Mouse (Mus musculus): ENCODE measurements around the gene 9230102O04Rik.

9230102O04Rik gene

GRCm38 (mm10) chr2:9888913-9889650, at the start of gene 9230102O04Rik:
Gene 9230102O04Rik (minus strand): TSS chr2:9889540.
- DNase-seq (ENCODE audit: low spot score): no peak

- no peak for DNase-seq (ENCODE audit: low spot score)
Observed at GRCm38 (mm10) chr2:9935965-9936364, 46.6 kb upstream of the 9230102O04Rik start.

GRCm38 (mm10) chr2:9926905-9927283, 37.6 kb upstream of the 9230102O04Rik start:
- DNase-seq (ENCODE audit: low spot score): no peak

GRCm38 (mm10) chr2:9926194-9926904, 37.0 kb upstream of the 9230102O04Rik start:
- no peak for DNase-seq (ENCODE audit: low spot score)

DNA sequence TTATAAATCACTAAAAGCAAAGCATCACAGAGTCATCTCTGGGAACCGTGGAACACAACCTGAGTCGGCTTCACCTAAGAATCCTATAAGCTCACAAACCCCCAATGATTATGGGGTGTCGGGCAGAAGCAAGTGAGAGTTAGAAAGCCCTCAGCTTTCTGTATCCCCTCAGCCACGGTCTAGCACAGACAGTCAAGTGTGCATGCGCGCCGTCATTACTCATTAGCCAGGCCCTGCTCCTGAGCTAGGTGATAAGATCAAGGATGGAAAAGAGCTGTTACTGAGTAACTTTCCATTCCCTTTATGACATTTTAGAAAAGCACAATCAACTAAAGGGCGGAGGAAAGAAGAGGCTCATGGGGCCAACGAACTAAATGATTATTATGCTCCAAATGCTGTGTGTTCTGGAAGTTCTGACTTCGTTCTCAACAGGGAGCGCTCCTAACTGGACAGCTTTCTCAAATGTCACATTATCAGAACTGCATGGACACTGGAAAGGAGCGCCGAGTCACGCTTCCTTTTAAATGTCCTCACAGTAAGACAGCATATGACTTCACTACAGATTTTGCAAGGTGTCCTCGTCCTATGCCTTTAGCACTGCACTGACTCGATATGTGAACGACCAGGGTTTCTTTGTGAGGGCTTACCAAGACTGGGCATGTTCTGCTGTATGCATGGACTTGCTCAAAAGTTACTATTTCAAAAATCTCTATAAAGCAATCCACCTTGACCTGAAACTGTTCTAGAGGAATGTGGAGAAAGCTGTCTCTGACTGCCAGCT, 29.5 kb upstream of the 9230102O04Rik start:
- DNase-seq (ENCODE audit: low spot score): no peak

GRCm38 (mm10) chr2:9917602-9918001, 28.3 kb upstream of the 9230102O04Rik start:
- DNase-seq (ENCODE audit: low spot score): no peak

DNA sequence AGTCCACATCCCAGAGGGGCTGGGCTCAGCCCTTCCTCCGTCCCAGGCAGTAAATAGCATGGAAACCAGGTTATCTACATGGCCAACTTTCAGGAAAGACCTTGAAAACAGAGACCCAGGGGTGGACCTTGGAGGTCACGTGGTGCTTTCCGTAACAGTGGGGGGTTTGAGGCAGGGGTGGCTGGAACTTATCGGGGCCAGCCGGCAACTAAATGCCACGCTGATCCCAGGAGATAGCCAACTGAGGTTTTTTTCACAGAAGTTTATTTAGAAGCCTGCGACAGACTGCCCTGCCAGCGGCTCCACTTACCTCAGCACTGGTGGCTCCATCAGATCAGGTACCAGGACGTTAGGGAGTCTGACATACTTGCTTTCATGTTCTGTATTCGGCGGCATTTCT, 16.7 kb upstream of the 9230102O04Rik start:
- no peak for DNase-seq (ENCODE audit: low spot score)

GRCm38 (mm10) chr2:9903854-9904560, 14.7 kb upstream of the 9230102O04Rik start:
- DNase-seq (ENCODE audit: low spot score): no peak

DNA sequence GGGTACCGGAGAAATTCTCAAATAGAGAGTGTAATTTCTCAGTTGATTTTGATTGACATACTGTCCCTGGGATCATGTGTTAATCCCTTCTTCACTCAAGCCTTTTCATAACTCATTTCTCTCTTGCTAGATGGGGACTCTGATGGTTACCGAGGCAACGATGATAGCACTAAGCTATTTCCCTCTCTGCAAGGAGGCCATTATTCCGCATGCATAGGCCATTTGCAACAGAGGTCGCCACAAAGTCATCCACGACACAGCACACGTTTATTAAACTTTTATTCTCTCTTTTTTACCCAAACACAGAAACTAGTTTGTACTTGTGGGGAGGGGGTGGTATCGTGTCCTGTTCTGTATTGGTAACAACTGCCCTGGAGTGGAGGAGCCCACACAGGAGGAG, 8.5 kb upstream of the 9230102O04Rik start:
- no peak for DNase-seq (ENCODE audit: low spot score)

- no peak for DNase-seq (ENCODE audit: low spot score)
Observed at GRCm38 (mm10) chr2:9896097-9896770, 6.9 kb upstream of the 9230102O04Rik start.

- no peak for DNase-seq (ENCODE audit: low spot score)
Observed at GRCm38 (mm10) chr2:9894836-9895593, 5.7 kb upstream of the 9230102O04Rik start.

GRCm38 (mm10) chr2:9893272-9893953, 4.1 kb upstream of the 9230102O04Rik start:
- no peak for DNase-seq (ENCODE audit: low spot score)

GRCm38 (mm10) chr2:9892541-9892940, 3.2 kb upstream of the 9230102O04Rik start:
- DNase-seq (ENCODE audit: low spot score): no peak

DNA sequence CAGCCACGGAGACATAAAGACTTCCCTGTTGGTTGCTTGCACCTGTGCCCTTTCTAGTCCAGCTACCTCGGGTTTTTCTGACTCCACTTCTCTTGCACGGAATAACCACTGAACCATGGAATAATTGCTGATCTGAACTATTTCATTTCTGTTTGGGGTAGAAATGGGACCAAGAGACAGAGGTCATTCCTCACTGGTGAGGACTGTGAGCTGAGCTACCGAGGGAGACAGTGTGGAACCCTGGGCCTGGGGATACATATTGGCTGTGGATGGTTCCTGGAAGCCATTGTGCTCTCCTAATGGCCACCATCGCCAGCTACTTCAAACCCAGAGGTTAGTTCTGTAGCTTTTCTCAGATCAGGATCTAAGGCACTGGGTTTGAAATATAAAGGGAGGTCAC, 1.6 kb upstream of the 9230102O04Rik start:
- no peak for DNase-seq (ENCODE audit: low spot score)

- no peak for DNase-seq (ENCODE audit: low spot score)
Observed at GRCm38 (mm10) chr2:9890251-9890650, 911 bp upstream of the 9230102O04Rik start.

GRCm38 (mm10) chr2:9889651-9890183, 377 bp upstream of the 9230102O04Rik start, which contains the start of gene Gata3:
Gene Gata3 (minus strand): TSS chr2:9890034.
- DNase-seq (ENCODE audit: low spot score): no peak

GRCm38 (mm10) chr2:9887636-9888035, 1.7 kb downstream of the 9230102O04Rik start:
- no peak for DNase-seq (ENCODE audit: low spot score)

DNA sequence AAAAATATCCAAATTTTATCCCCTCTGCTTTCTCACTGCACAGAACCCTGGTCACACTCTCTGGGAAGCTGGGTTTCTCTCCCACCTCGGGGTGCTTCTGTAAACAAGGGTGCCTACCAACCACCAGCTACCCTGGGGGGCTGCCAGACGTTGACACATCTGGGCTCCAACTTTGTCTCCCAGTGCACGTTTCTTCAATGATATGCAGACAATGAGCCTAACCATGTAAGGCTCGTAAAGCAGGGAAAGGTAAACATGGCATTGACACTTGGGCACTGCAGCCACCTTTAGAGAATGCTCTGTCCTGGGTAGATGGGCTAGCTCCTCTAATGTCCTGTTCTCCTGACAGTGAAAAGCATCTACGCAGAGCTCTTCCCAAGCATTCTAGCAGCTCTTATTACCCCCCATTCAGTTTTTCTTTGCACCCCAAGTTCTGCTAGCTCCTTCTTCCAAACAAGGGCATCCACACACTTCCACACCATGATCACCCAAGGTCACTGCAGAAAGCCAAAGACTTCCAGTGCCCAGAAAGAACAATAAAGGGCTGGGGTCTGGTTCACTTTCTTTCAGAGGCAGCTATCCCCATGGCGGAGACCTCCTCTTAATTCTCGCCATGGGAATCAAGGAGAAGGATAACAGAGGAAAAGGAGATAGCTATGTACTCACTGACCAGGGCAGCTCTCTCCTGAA, 2.3 kb downstream of the 9230102O04Rik start:
- DNase-seq (ENCODE audit: low spot score): no peak

DNA sequence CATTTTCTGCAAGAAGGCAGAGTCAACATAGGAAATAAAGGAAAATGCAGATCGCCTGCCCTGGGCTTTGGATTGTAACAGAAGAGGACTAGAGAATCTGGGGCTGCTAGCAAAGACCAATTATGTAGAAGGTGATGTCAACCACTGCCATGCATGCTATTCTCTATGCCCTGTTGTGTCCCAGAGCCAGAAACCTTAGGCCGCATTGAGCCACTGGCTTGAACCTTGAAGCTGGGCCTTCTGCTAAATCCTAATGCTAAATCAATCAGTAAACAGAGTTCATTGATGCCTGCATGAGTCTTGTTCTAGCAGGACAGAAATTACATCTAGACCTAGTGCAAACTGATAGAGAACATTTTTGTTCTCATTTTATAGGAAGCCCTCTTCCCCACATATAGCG, 3.3 kb downstream of the 9230102O04Rik start:
- DNase-seq (ENCODE audit: low spot score): no peak
